Mouse (Mus musculus): ENCODE results near the gene Dner. TPM values are rescaled to one million over a fixed set of nuclear protein-coding genes. Genes with fewer than 3 reads are reported as not detected.

Dner gene
- polyA plus RNA-seq, 2 experiments: 5.9 to 6.4 TPM

DNA sequence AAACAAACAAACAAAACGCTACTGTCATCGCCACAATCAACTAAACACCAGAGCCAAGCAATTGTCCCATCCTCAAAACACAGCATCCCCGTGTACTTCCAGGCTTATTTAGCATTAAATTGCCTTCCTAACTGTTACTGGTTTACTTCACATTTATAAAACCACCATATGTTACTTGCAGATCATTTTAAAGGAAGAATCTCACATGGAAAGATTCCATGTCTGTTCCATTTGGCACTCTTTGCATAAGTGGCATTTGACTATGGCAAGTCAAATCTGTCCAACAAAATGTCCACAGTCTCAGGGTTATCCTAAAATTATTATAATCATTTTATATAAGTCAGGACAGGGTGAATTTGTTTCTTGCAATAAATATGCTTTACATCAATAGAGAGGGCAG is 299.2 kb downstream of the Dner start:
- no peak overlapping the region for H3K27ac ChIP-seq (replicated peaks; ENCODE audit: low read depth, low read length)
- no peaks in the 10 kb centered on the region for H3K9me3 ChIP-seq (ENCODE audit: control insufficient read depth, low read length)
- 63% methylated on average over 3 of the region's 3 CpGs for WGBS
- ATAC-seq (ENCODE audit: low FRiP score, low read depth): no peak
- H3K4me2 ChIP-seq (replicated peaks; ENCODE audit: low read depth, low read length, severe bottlenecking): no peak overlapping the region
- H3K4me3 ChIP-seq (replicated peaks; ENCODE audit: low read length): no peak overlapping the region
- no peaks in the 10 kb centered on the region for H3K27me3 ChIP-seq (ENCODE audit: control insufficient read depth, insufficient read depth, low read length)
- no peaks in the 10 kb centered on the region for H3K4me1 ChIP-seq (ENCODE audit: control insufficient read depth, insufficient read depth, low read length)
- TF ChIP-seq POLR2A (IDR thresholded peaks at IDR 0.05; ENCODE audit: borderline replicate concordance, extremely low read depth, insufficient read depth, insufficient read length): no peak
- no peak overlapping the region for H3K9ac ChIP-seq (ENCODE audit: low read depth, low read length, severe bottlenecking)
- DNase-seq (ENCODE audit: low spot score): no peak
- H3K36me3 ChIP-seq (ENCODE audit: control insufficient read depth, insufficient read depth, low read length): no peaks in the 10 kb centered on the region

GRCm38 (mm10) chr1:84395928-84396327 is 300.1 kb downstream of the Dner start:
- ATAC-seq (ENCODE audit: low FRiP score, low read depth) (no peak), DNase-seq (ENCODE audit: low spot score) (no peak)
- H3K27ac ChIP-seq (replicated peaks; ENCODE audit: low read depth, low read length): no peak overlapping the region
- TF ChIP-seq POLR2A (IDR thresholded peaks at IDR 0.05; ENCODE audit: borderline replicate concordance, extremely low read depth, insufficient read depth, insufficient read length): no peak
- 80% methylated on average over 8 of the region's 8 CpGs for WGBS
- H3K4me2 ChIP-seq (replicated peaks; ENCODE audit: low read depth, low read length, severe bottlenecking): no peak overlapping the region
- no peaks in the 10 kb centered on the region for H3K27me3 ChIP-seq (ENCODE audit: control insufficient read depth, insufficient read depth, low read length)
- H3K9ac ChIP-seq (ENCODE audit: low read depth, low read length, severe bottlenecking): no peak overlapping the region
- no peaks in the 10 kb centered on the region for H3K36me3 ChIP-seq (ENCODE audit: control insufficient read depth, insufficient read depth, low read length)
- H3K9me3 ChIP-seq (ENCODE audit: control insufficient read depth, low read length): no peaks in the 10 kb centered on the region
- H3K4me3 ChIP-seq (replicated peaks; ENCODE audit: low read length): no peak overlapping the region
- H3K4me1 ChIP-seq (ENCODE audit: control insufficient read depth, insufficient read depth, low read length): no peaks in the 10 kb centered on the region

GRCm38 (mm10) chr1:84390961-84391360 is 305.1 kb downstream of the Dner start:
- Histone ChIP-seq H3K4me3 (replicated peaks; ENCODE audit: low read length) (no peak overlapping the region), H3K4me1 (ENCODE audit: control insufficient read depth, insufficient read depth, low read length) (0 out of 2 replicates have a peak, but pooled peaks cover 2% of the 10 kb centered on the region), H3K9me3 (ENCODE audit: control insufficient read depth, low read length) (no peaks in the 10 kb centered on the region), H3K27ac (replicated peaks; ENCODE audit: low read depth, low read length) (no peak overlapping the region), H3K4me2 (replicated peaks; ENCODE audit: low read depth, low read length, severe bottlenecking) (no peak overlapping the region), H3K27me3 (ENCODE audit: control insufficient read depth, insufficient read depth, low read length) (no peaks in the 10 kb centered on the region), H3K9ac (ENCODE audit: low read depth, low read length, severe bottlenecking) (no peak overlapping the region), H3K36me3 (ENCODE audit: control insufficient read depth, insufficient read depth, low read length) (no peaks in the 10 kb centered on the region)
- DNase-seq (ENCODE audit: low spot score) (no peak), ATAC-seq (ENCODE audit: low FRiP score, low read depth) (no peak)
- 88% methylated on average over 4 of the region's 4 CpGs for WGBS
- TF ChIP-seq POLR2A (IDR thresholded peaks at IDR 0.05; ENCODE audit: borderline replicate concordance, extremely low read depth, insufficient read depth, insufficient read length): no peak

GRCm38 (mm10) chr1:84387616-84388015 is 308.4 kb downstream of the Dner start:
- DNase-seq (ENCODE audit: low spot score) (peak; percentile 30), ATAC-seq (ENCODE audit: low FRiP score, low read depth) (peak; percentile 44; the same call in 1 of the 2 replicates)
- H3K36me3 ChIP-seq (ENCODE audit: control insufficient read depth, insufficient read depth, low read length): no peaks in the 10 kb centered on the region
- H3K27ac ChIP-seq (replicated peaks; ENCODE audit: low read depth, low read length): no peak overlapping the region
- no peak overlapping the region for H3K4me2 ChIP-seq (replicated peaks; ENCODE audit: low read depth, low read length, severe bottlenecking)
- H3K4me1 ChIP-seq (ENCODE audit: control insufficient read depth, insufficient read depth, low read length): 0 out of 2 replicates have a peak, but pooled peaks cover 2% of the 10 kb centered on the region
- no peaks in the 10 kb centered on the region for H3K27me3 ChIP-seq (ENCODE audit: control insufficient read depth, insufficient read depth, low read length)
- H3K9ac ChIP-seq (ENCODE audit: low read depth, low read length, severe bottlenecking): no peak overlapping the region
- no peak overlapping the region for H3K4me3 ChIP-seq (replicated peaks; ENCODE audit: low read length)
- no peaks in the 10 kb centered on the region for H3K9me3 ChIP-seq (ENCODE audit: control insufficient read depth, low read length)
- WGBS: 37% methylated on average over 4 of the region's 4 CpGs
- no peak for TF ChIP-seq POLR2A (IDR thresholded peaks at IDR 0.05; ENCODE audit: borderline replicate concordance, extremely low read depth, insufficient read depth, insufficient read length)

GRCm38 (mm10) chr1:84386481-84387146 is 309.4 kb downstream of the Dner start:
- 0 out of 2 replicates have a peak, but pooled peaks cover 2% of the 10 kb centered on the region for H3K4me1 ChIP-seq (ENCODE audit: control insufficient read depth, insufficient read depth, low read length)
- 62% methylated on average over 8 of the region's 8 CpGs for WGBS
- no peaks in the 10 kb centered on the region for H3K9me3 ChIP-seq (ENCODE audit: control insufficient read depth, low read length)
- H3K36me3 ChIP-seq (ENCODE audit: control insufficient read depth, insufficient read depth, low read length): no peaks in the 10 kb centered on the region
- no peaks in the 10 kb centered on the region for H3K27me3 ChIP-seq (ENCODE audit: control insufficient read depth, insufficient read depth, low read length)
- no peak for TF ChIP-seq POLR2A (IDR thresholded peaks at IDR 0.05; ENCODE audit: borderline replicate concordance, extremely low read depth, insufficient read depth, insufficient read length)
- H3K4me3 ChIP-seq (replicated peaks; ENCODE audit: low read length): no peak overlapping the region
- DNase-seq (ENCODE audit: low spot score): peak; percentile 48
- no peak overlapping the region for H3K9ac ChIP-seq (ENCODE audit: low read depth, low read length, severe bottlenecking)
- H3K27ac ChIP-seq (replicated peaks; ENCODE audit: low read depth, low read length): no peak overlapping the region
- no peak overlapping the region for H3K4me2 ChIP-seq (replicated peaks; ENCODE audit: low read depth, low read length, severe bottlenecking)
- ATAC-seq (ENCODE audit: low FRiP score, low read depth): no peak

Data from limb, embryonic 14.5 days (tissue).